Mouse (Mus musculus): ENCODE measurements around the gene Gm4871.

- TF ChIP-seq CTCF (IDR thresholded peaks at IDR 0.05; ENCODE audit: borderline replicate concordance, insufficient read depth, low read length) (peak; percentile 62; the same call in 1 of the 2 replicates), POLR2A (IDR thresholded peaks at IDR 0.05; ENCODE audit: low read depth, low read length) (no peak)
These were observed 44.1 kb downstream of the Gm4871 start for GRCm38 (mm10) chr5:144988340-144989060.

Data from embryonic fibroblast, embryonic 13.5 days (primary cell).